7 mouse cellular contexts compared by ENCODE assay signal in genomic region chr11:67586231-67586994, GRCm38 (mm10).
DNase-seq lines count a peak whose midpoint lies in the region; ATAC-seq and TF ChIP-seq lines count a peak whose summit lies in the region.

No protein-coding gene starts in this region.

- peak; percentile 47; the same call in 1 of the 2 replicates for ATAC-seq in intestine, embryonic 16.5 days
- no peak for ATAC-seq in forebrain, embryonic 16.5 days

- TF ChIP-seq POLR2A in embryonic fibroblast, embryonic 13.5 days (IDR thresholded peaks at IDR 0.05; ENCODE audit: low read depth, low read length) = no peak

- H3K9me3 ChIP-seq in intestine, embryonic 16.5 days (ENCODE audit: control insufficient read depth, low read length) = no peaks in the 10 kb centered on the region
- H3K9me3 ChIP-seq in forebrain, embryonic 16.5 days (ENCODE audit: control insufficient read depth, low read length) = no peaks in the 10 kb centered on the region

- H3K9ac ChIP-seq in intestine, embryonic 16.5 days (ENCODE audit: low read depth, low read length) = no peak overlapping the region
- no peak overlapping the region for H3K9ac ChIP-seq in forebrain, embryonic 16.5 days (replicated peaks; ENCODE audit: low read depth, low read length)

- H3K4me3 ChIP-seq in embryonic fibroblast, embryonic 13.5 days (ENCODE audit: insufficient read depth, low read length) = no peak overlapping the region
- H3K4me3 ChIP-seq in intestine, embryonic 16.5 days (ENCODE audit: low read length) = no peak overlapping the region
- no peak overlapping the region for H3K4me3 ChIP-seq in forebrain, embryonic 16.5 days (replicated peaks; ENCODE audit: low read length)

- H3K4me2 ChIP-seq in intestine, embryonic 16.5 days (ENCODE audit: low read depth, low read length) = no peak overlapping the region
- no peak overlapping the region for H3K4me2 ChIP-seq in forebrain, embryonic 16.5 days (ENCODE audit: low read length)

- no peak for TF ChIP-seq CTCF in embryonic fibroblast, embryonic 13.5 days (IDR thresholded peaks at IDR 0.05; ENCODE audit: borderline replicate concordance, insufficient read depth, low read length)

- H3K27ac ChIP-seq in embryonic fibroblast, embryonic 13.5 days (ENCODE audit: insufficient read depth, low read length) = peak overlapping the region; percentile 15; the same call in 1 of the 2 replicates
- no peak overlapping the region; the same call in 1 of the 2 replicates for H3K27ac ChIP-seq in intestine, embryonic 16.5 days (ENCODE audit: low read length)
- no peak overlapping the region for H3K27ac ChIP-seq in forebrain, embryonic 16.5 days (ENCODE audit: low read length)

- no peaks in the 10 kb centered on the region for H3K27me3 ChIP-seq in intestine, embryonic 16.5 days (replicated peaks; ENCODE audit: control insufficient read depth, insufficient read depth, low read length)
- no peaks in the 10 kb centered on the region for H3K27me3 ChIP-seq in forebrain, embryonic 16.5 days (replicated peaks; ENCODE audit: control insufficient read depth, insufficient read depth, low read length)

- DNase-seq in ovary, adult 18-20 months (ENCODE audit: low spot score) = peak; percentile 82
- no peak for DNase-seq in ovary, postnatal 10 days (ENCODE audit: low spot score)
- DNase-seq in skeletal muscle tissue, adult 2 months (ENCODE audit: low read depth, low spot score) = peak; percentile 69
- no peak for DNase-seq in spleen, adult 18-20 months

- WGBS in intestine, embryonic 16.5 days = 67% methylated on average over 3 of the region's 3 CpGs
- 63% methylated on average over 3 of the region's 3 CpGs for WGBS in forebrain, embryonic 16.5 days

- H3K4me1 ChIP-seq in embryonic fibroblast, embryonic 13.5 days (ENCODE audit: control insufficient read depth, insufficient read depth, low read length) = peaks cover 3% of the 10 kb centered on the region; the same call in 1 of the 2 replicates
- 0 out of 2 replicates have a peak, but pooled peaks cover 4% of the 10 kb centered on the region for H3K4me1 ChIP-seq in intestine, embryonic 16.5 days (ENCODE audit: control insufficient read depth, insufficient read depth, low read length)
- H3K4me1 ChIP-seq in forebrain, embryonic 16.5 days (replicated peaks; ENCODE audit: control insufficient read depth, insufficient read depth, low read length) = peaks cover 11% of the 10 kb centered on the region

- no peaks in the 10 kb centered on the region for H3K36me3 ChIP-seq in intestine, embryonic 16.5 days (ENCODE audit: control insufficient read depth, insufficient read depth, low read length)
- no peaks in the 10 kb centered on the region for H3K36me3 ChIP-seq in forebrain, embryonic 16.5 days (ENCODE audit: control insufficient read depth, insufficient read depth)

Comparison
In these comparisons a context has a peak if more than half of its experiments do, and no peak if none do; other contexts are left out.
1. DNase-seq: peak in ovary, adult 18-20 months (single experiment) and skeletal muscle tissue, adult 2 months (single experiment); none in ovary, postnatal 10 days (single experiment) and spleen, adult 18-20 months (0 of 2).